Mouse (Mus musculus): ENCODE measurements around the gene Rbm8a.

DNA sequence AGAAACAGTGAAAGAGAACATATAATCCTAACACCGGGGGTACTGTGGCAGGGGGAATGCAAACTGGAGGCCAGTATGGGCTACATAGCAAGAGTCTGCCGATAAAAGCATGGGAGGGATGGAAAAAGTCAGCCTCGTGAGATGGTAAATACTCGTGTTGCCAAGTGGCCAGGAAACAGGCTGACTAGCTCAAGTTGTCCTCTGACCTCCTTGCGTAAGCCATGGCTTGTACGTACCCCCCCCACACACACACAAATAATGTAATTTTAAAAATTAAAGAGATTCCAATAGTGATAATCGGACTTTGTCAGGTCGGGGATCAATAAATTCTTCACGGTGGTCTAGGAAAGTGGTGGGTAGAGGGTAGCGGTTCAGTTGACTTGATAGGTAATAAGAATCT lies 36.4 kb upstream of the Rbm8a start:
- TF ChIP-seq EP300 (IDR thresholded peaks at IDR 0.05; ENCODE audit: insufficient read depth, low read depth, low read length) (no peak), POLR2A (IDR thresholded peaks at IDR 0.05; ENCODE audit: insufficient read depth, low read length) (no peak)
